Mouse (Mus musculus): ENCODE data around the gene Cgrrf1. TPM values are rescaled to one million over a fixed set of nuclear protein-coding genes. Genes with fewer than 3 reads are reported as not detected.

Gene Cgrrf1
- polyA plus RNA-seq, 1 experiment from 2014 or later: 41.9 TPM

GRCm38 (mm10) chr14:46883871-46884441 lies 52.0 kb downstream of the Cgrrf1 start:
- H3K27me3 ChIP-seq (ENCODE audit: insufficient read depth, low read length): no peaks in the 10 kb centered on the region
- no peaks in the 10 kb centered on the region for H3K36me3 ChIP-seq (ENCODE audit: insufficient read depth, low read length)
- peak overlapping the region; percentile 76 for H3K4me3 ChIP-seq (replicated peaks; ENCODE audit: low read depth, low read length)
- ATAC-seq (replicated peaks; ENCODE audit: low FRiP score, low read depth) (0 out of 2 replicates have a peak, but pooled peaks have one; percentile 8), DNase-seq (ENCODE audit: low spot score) (peak; percentile 67)
- WGBS: under 1% methylated on average over 28 of the region's 29 CpGs
- H3K27ac ChIP-seq: peak overlapping the region; percentile 80
- 0 out of 2 replicates have a peak, but pooled peaks cover 7% of the 10 kb centered on the region for H3K4me1 ChIP-seq (replicated peaks; ENCODE audit: insufficient read depth, low read length)
- no peaks in the 10 kb centered on the region for H3K9me3 ChIP-seq (replicated peaks; ENCODE audit: low read length)
- TF ChIP-seq CTCF (IDR thresholded peaks at IDR 0.05; ENCODE audit: low read depth): no peak
- peak overlapping the region; percentile 67 for H3K9ac ChIP-seq (ENCODE audit: low read depth, low read length)
- H3K4me2 ChIP-seq (ENCODE audit: low read length): peak overlapping the region; percentile 95

- Histone ChIP-seq H3K4me1 (replicated peaks; ENCODE audit: insufficient read depth, low read length) (0 out of 2 replicates have a peak, but pooled peaks cover 7% of the 10 kb centered on the region), H3K27me3 (ENCODE audit: insufficient read depth, low read length) (no peaks in the 10 kb centered on the region), H3K27ac (peak overlapping the region; percentile 80), H3K4me2 (ENCODE audit: low read length) (peak overlapping the region; percentile 95), H3K4me3 (replicated peaks; ENCODE audit: low read depth, low read length) (peak overlapping the region; percentile 76), H3K9me3 (replicated peaks; ENCODE audit: low read length) (no peaks in the 10 kb centered on the region), H3K9ac (ENCODE audit: low read depth, low read length) (peak overlapping the region; percentile 67), H3K36me3 (ENCODE audit: insufficient read depth, low read length) (no peaks in the 10 kb centered on the region)
- ATAC-seq (replicated peaks; ENCODE audit: low FRiP score, low read depth) (no peak; the same call in 1 of the 2 replicates), DNase-seq (ENCODE audit: low spot score) (peak; percentile 75)
- WGBS: under 1% methylated on average over 40 of the region's 52 CpGs
- TF ChIP-seq CTCF (IDR thresholded peaks at IDR 0.05; ENCODE audit: low read depth): no peak
Observed at GRCm38 (mm10) chr14:46884701-46885428, 52.9 kb downstream of the Cgrrf1 start.

GRCm38 (mm10) chr14:46885429-46885755 lies 53.5 kb downstream of the Cgrrf1 start:
- H3K36me3 ChIP-seq (ENCODE audit: insufficient read depth, low read length): no peaks in the 10 kb centered on the region
- no peaks in the 10 kb centered on the region for H3K9me3 ChIP-seq (replicated peaks; ENCODE audit: low read length)
- TF ChIP-seq CTCF (IDR thresholded peaks at IDR 0.05; ENCODE audit: low read depth): no peak
- peak overlapping the region; percentile 76 for H3K4me3 ChIP-seq (replicated peaks; ENCODE audit: low read depth, low read length)
- WGBS: 2% methylated on average over 7 of the region's 7 CpGs
- H3K9ac ChIP-seq (ENCODE audit: low read depth, low read length): peak overlapping the region; percentile 67; the same call in 1 of the 2 replicates
- H3K27ac ChIP-seq: peak overlapping the region; percentile 80
- H3K4me2 ChIP-seq (ENCODE audit: low read length): peak overlapping the region; percentile 95
- ATAC-seq (replicated peaks; ENCODE audit: low FRiP score, low read depth): no peak
- 0 out of 2 replicates have a peak, but pooled peaks cover 7% of the 10 kb centered on the region for H3K4me1 ChIP-seq (replicated peaks; ENCODE audit: insufficient read depth, low read length)
- peak; percentile 68 for DNase-seq (ENCODE audit: low spot score)
- no peaks in the 10 kb centered on the region for H3K27me3 ChIP-seq (ENCODE audit: insufficient read depth, low read length)

- no peaks in the 10 kb centered on the region for H3K36me3 ChIP-seq (ENCODE audit: insufficient read depth, low read length)
- H3K27me3 ChIP-seq (ENCODE audit: insufficient read depth, low read length): no peaks in the 10 kb centered on the region
- DNase-seq (ENCODE audit: low spot score) (peak; percentile 87), ATAC-seq (replicated peaks; ENCODE audit: low FRiP score, low read depth) (no peak; the same call in 1 of the 2 replicates)
- peak overlapping the region; percentile 67; the same call in 1 of the 2 replicates for H3K9ac ChIP-seq (ENCODE audit: low read depth, low read length)
- no peaks in the 10 kb centered on the region for H3K9me3 ChIP-seq (replicated peaks; ENCODE audit: low read length)
- 0 out of 2 replicates have a peak, but pooled peaks cover 7% of the 10 kb centered on the region for H3K4me1 ChIP-seq (replicated peaks; ENCODE audit: insufficient read depth, low read length)
- H3K4me2 ChIP-seq (ENCODE audit: low read length): peak overlapping the region; percentile 95
- no peak; the same call in 1 of the 2 replicates for TF ChIP-seq CTCF (IDR thresholded peaks at IDR 0.05; ENCODE audit: low read depth)
- 16% methylated on average over 5 of the region's 5 CpGs for WGBS
- H3K4me3 ChIP-seq (replicated peaks; ENCODE audit: low read depth, low read length): peak overlapping the region; percentile 76
- H3K27ac ChIP-seq: peak overlapping the region; percentile 80
Observed at GRCm38 (mm10) chr14:46885891-46886301, 54.0 kb downstream of the Cgrrf1 start.

GRCm38 (mm10) chr14:46889096-46889495 lies 57.2 kb downstream of the Cgrrf1 start:
- no peaks in the 10 kb centered on the region for H3K4me1 ChIP-seq (replicated peaks; ENCODE audit: insufficient read depth, low read length)
- no peak overlapping the region for H3K9ac ChIP-seq (ENCODE audit: low read depth, low read length)
- no peak for TF ChIP-seq CTCF (IDR thresholded peaks at IDR 0.05; ENCODE audit: low read depth)
- no peak overlapping the region for H3K4me3 ChIP-seq (replicated peaks; ENCODE audit: low read depth, low read length)
- H3K27ac ChIP-seq: no peak overlapping the region
- DNase-seq (ENCODE audit: low spot score) (no peak), ATAC-seq (replicated peaks; ENCODE audit: low FRiP score, low read depth) (no peak)
- no peak overlapping the region for H3K4me2 ChIP-seq (ENCODE audit: low read length)
- no peaks in the 10 kb centered on the region for H3K36me3 ChIP-seq (ENCODE audit: insufficient read depth, low read length)
- H3K27me3 ChIP-seq (ENCODE audit: insufficient read depth, low read length): no peaks in the 10 kb centered on the region
- 80% methylated on average over 4 of the region's 4 CpGs for WGBS
- no peaks in the 10 kb centered on the region for H3K9me3 ChIP-seq (replicated peaks; ENCODE audit: low read length)

GRCm38 (mm10) chr14:46893961-46894360 lies 62.0 kb downstream of the Cgrrf1 start:
- H3K4me3 ChIP-seq (replicated peaks; ENCODE audit: low read depth, low read length): no peak overlapping the region
- H3K9ac ChIP-seq (ENCODE audit: low read depth, low read length): no peak overlapping the region
- ATAC-seq (replicated peaks; ENCODE audit: low FRiP score, low read depth) (no peak), DNase-seq (ENCODE audit: low spot score) (no peak)
- no peak overlapping the region for H3K27ac ChIP-seq
- no peaks in the 10 kb centered on the region for H3K36me3 ChIP-seq (ENCODE audit: insufficient read depth, low read length)
- 89% methylated on average over 10 of the region's 10 CpGs for WGBS
- no peak for TF ChIP-seq CTCF (IDR thresholded peaks at IDR 0.05; ENCODE audit: low read depth)
- H3K4me2 ChIP-seq (ENCODE audit: low read length): no peak overlapping the region
- no peaks in the 10 kb centered on the region for H3K27me3 ChIP-seq (ENCODE audit: insufficient read depth, low read length)
- H3K9me3 ChIP-seq (replicated peaks; ENCODE audit: low read length): no peaks in the 10 kb centered on the region
- H3K4me1 ChIP-seq (replicated peaks; ENCODE audit: insufficient read depth, low read length): no peaks in the 10 kb centered on the region
